Mouse (Mus musculus): ENCODE measurements around the gene BC048403.

The BC048403 gene

GRCm38 (mm10) chr10:121759095-121759494 lies 19.4 kb downstream of the BC048403 start:
- peak in 1 of 2 experiments; percentile 12 for DNase-seq

- no peak for DNase-seq
Observed at GRCm38 (mm10) chr10:121762141-121762540, 22.4 kb downstream of the BC048403 start.

DNA sequence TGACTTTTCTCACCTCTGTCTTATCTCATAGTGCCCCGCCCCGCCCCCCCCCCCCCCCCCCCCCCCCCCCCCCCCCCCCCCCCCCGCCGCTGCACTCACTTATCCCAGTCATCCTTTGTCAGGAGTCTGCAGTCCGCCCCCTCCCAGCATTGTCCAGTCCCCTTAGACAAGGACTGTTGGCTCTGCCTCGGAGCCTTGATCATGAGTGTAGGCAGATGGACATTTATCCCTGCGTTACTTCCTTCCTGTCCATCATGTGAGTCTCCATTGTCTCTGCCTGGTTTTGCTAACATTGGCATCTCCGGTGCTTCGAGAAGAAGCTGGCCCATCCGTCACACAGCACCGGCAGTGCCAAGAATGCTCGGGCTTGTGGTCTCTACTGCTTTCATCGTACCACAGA lies 23.5 kb downstream of the BC048403 start:
- no peak for DNase-seq

DNA sequence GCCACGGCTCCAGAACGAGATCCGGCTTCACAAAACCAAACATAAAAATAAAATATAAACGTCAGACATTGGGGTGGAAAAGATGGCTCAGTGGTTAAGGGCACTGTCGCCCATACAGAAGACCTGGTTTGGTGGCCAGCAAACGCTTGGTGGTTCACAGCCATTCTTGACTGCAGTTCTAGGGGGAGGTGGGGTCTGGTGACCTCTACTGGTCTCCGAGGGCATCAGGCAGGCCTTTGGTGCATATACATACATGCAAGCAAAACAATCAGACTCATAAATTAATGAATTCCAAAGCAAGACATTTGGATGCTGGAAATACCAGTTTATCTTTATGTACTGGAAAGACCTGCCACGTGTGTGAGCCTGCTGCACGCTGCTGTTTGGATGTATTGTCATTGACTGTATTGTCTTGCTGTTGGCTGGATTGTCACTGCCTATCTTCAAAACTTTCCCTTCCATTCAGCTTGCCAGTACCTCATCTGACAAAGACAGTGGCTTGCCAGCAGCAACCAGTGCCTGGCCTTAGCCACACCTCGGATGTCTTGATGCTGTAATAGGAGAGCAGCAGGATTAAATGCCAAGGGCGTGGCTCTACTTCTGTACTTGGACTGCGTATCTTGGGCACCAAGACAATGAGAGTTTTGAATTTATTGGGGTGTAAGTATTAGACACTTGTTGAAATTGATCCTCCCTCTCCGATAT lies 24.9 kb downstream of the BC048403 start:
- DNase-seq = no peak

DNA sequence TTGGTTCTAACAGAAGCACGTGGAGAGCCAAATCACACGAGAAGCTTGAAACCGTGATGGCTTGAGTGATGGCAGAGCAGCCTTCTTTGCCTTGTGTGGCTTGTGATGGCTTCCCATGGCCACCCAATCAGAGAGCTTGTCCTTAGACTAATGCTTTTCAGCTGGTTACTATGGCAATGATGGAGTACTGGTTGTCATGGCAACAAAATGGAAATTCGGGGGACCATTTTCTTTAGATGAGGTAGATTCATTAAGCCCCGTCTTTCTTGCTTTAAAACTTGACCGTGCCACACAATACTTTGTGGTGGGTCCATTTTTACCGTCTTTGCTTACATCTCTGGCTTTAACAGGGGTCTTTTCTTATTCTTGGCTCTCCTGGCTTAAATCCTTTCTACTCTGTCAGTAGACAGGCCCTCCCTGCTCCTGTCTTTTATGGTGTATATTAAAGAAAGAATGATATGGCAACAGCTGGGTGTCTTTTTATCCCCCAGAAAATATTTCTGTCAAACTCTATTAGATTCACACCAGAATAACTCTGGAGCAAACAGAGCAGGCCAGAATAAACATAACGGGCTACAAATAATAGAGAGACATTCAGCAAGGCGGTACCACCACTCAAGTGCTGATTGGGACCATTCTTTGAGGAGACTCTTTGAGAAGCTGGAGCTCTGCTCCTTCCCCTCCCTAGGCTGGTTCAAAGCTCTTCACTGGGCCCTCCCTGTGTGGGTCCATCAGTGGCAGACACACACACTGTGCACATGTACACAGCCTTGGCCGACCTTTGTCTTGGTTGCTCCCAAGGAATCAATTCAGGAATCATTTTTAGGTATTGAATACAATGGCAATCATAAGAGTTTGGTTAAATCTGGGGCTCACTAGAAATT lies 25.7 kb downstream of the BC048403 start:
- no peak for DNase-seq

DNA sequence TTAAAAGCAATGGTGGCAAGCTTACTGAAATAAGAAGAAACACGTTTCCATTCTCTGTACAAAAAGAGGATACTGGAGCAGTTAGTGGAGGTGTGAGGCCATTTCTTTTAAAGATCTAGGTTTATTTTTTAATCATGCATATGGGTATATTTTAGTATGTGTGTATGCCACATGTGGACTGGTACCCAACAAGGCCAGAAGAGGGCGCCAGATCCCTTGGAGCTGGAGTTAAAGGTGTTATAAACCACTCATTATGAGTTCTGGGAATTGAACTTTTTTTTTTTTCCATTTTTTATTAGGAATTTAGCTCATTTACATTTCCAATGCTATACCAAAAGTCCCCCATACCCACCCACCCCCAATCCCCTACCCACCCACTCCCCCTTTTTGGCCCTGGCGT lies 27.6 kb downstream of the BC048403 start:
- DNase-seq = peak in 1 of 2 experiments; percentile 40

DNA sequence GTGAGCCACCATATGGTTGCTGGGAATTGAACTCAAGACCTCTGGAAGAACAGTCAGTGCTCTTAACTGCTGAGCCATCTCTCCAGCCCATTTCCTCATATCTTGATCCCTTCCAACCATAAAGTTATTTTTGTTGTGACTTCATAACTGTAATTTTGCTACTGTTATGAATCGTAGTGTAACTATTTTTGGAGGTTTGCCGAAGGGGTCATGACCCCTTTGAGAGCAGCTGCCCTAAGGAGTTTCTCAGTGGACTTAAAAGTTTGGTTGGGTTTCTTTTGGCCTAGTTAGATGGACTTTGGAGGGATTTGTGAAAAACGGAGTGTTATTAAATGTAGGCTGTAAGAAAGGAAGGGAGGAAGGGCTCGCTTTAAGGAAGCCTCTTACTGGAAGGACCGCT lies 30.0 kb downstream of the BC048403 start:
- no peak for DNase-seq

- peak; percentile 13 to 21 for DNase-seq
Observed at GRCm38 (mm10) chr10:121770624-121771577, 31.2 kb downstream of the BC048403 start.

DNA sequence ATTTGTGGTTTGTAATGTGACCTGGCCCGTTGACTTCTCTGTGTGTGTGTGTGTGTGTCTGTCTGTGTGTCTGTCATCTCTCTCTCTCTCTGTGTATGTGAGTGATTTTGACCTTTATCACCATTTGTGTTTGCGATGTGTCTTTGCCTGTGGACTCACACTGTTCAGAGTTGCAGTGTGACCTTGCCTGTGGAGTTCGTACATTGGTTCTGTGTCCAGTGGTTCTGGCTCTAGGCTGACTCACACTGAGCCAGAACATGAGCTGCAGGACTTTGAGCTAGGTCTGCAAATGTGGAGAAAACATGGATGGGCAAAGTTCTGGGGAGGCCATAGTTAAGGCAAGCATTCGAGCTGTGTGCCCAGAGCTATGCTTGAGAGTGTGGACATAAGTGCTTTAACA lies 34.1 kb downstream of the BC048403 start:
- DNase-seq = no peak

- DNase-seq = no peak
Observed at GRCm38 (mm10) chr10:121775990-121776389, 36.3 kb downstream of the BC048403 start.

DNA sequence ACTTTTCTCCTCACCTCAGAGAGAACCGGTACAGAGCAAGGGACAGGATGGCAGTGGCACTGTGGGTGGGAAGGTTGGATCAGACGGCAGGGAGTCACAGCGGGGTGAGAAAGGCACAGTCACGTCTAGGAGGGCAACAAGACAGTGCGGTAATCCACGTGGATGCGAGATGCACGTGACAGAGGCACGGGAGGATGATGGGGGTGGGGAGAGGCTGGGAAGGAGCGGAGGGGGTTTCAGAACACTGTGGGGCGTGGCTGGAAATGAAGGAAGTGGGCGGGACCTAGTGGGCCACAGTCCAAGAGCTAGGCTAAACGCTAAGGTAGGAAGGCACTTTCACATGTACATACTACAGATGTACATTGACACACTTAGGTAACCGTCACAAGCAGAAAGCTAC lies 41.4 kb downstream of the BC048403 start:
- DNase-seq = no peak

GRCm38 (mm10) chr10:121788536-121788935 lies 48.8 kb downstream of the BC048403 start:
- DNase-seq = no peak

DNA sequence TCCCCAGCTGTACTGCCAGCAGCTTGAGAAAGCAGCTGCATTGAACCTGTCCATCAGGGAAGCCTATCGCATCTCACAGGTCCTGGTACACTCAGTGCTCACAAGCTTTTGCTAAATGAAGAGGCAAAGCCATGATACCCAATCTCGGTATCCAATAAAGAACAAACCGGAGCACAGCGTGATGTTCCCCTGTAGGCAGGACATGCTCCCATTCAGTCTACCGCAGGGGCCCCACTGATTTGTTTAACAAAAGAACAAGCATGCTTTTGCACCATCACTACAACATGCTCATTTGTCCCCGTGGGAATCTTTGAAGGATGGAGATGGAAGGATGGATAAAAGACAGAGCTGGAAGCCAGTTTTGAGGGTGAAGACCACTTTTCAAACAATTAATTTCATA lies 50.3 kb downstream of the BC048403 start:
- no peak for DNase-seq

DNA sequence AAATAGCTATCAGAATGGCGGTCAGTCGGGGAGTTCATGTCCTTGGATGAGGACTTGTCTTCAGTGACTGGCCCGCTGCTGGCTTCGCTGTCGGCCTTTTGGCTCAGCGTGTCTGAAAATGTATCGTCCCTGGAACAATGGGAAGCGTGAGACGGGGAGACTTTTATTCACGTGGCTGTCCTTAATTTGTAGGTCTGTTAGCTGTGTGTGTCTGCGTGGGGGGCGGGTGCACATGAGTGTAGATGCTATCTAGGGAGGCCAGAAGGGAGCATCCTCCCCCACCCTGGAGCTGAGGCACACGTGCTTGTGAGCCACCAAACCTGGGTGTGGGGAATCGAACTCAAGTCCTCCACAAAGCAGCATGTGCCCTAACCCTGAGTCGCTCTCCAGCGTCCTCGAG lies 52.9 kb downstream of the BC048403 start:
- DNase-seq = no peak

GRCm38 (mm10) chr10:121794486-121794885 lies 54.7 kb downstream of the BC048403 start:
- no peak for DNase-seq

DNA sequence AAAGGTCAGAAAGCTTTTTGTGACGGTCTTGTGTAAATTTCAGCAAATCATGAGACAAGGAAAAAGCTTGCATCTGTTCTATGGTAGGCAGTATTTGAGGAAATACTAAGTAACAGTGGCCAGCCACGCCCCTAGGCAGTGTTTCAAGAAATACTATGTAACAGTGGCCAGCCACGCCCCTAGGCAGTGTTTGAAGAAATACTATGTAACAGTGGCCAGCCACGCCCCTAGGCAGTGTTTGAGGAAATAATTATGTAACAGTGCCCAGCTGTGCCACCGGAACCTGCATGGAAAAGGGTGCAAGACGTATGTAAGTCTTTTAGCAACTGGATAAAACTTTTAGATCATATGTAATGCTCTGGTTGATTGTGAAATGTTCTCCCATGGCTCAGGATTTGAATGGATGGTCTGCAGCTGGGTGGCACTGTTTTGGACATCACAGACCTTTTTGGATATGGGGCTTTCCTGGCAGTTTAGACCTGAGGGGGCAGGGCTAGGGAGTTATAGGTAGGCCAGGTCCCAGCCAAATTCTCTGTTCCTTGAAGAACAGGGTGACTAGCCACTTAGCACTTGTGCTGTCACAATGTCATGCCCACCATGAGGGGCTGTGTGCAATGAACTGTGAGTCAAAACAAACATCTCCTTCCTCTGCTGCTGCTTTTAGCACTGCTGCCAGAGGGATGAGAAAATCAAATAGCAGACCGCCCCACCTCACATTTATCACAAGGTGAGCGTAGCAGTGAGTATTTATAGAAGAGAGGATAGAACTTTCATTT lies 56.5 kb downstream of the BC048403 start:
- DNase-seq = no peak

DNA sequence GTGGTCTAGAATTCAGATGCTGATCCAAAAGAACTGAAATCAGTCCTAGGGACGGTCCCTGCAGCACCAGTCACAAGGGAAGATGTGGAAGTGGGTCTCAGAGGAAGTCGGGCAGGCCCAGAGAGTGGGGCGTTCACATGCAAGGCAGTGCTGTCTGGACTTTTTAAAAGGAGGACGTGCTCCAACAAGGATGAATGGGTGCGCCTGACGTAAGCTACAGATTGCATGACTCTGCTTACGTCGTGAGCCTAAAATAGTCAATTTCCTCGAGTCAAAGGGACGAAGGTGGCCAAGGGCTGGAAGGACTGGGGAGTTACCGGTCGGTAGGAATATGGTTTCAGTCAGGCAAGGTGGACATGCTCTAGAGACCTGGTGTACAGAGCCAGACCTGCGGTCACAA lies 60.3 kb downstream of the BC048403 start:
- no peak for DNase-seq

Measured in cerebellum, postnatal 14 days (tissue).